Mouse (Mus musculus): ENCODE results near the gene Asb7.

Asb7 gene

DNA sequence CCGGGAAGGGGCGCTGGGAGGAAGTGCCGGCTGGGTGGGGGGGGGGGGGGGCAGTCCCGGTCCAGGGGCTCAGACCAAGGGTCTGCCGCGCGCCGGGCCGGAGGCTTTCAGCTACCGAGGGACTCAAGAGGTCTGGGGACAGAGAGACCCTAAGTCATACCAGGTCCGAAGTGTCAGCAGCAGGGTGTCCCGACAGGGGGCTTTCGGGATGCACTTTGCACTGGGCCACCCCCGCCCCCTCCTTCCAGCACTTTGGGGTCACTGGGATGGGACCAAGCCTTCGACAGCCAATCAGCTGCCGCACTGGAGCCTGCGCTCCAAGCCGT is at the start of gene Asb7:
Gene Asb7, minus strand, starts transcription at position 303 of the 326 bp plus-strand sequence.
- DNase-seq (ENCODE audit: low read depth) = no peak

DNA sequence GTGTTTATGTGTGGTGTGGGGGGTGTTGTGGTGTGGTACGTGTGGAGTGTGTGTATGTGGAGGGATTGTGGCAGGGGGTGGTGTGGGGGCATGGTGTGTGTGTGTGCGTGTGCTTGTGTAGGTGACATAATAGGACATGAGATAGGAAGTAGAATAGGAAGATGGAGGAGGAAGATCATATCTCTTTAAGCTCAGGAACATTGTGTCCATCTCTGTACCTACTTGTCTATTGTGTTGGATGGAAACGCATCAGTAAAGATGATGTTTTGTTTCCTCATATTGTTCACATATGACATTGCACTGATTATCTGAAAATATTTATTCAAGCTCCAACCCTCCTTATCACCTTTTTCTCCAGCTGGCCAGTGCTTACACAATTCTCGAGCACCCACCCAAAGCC is 48.0 kb upstream of the Asb7 start:
- DNase-seq (ENCODE audit: low read depth) = no peak

DNA sequence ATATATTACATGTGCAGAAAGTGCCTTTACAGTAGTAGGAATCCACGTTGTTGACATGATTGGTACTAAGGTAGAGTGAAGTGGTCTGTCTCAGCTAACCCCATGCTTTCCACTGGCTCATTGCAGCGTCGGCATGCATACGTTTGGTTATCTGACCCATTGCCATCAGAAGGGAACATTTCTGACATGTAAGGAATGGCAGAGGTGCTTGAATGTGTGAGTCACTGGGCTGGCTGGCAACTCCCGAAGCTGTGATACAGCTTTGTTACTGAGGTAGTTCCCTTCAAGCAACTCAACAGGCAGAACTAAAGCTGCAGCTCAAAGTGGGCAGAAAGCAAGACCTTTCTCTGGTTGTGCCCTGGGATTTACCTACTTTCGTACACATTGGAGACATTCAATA is 45.6 kb upstream of the Asb7 start:
- DNase-seq (ENCODE audit: low read depth) = no peak

DNA sequence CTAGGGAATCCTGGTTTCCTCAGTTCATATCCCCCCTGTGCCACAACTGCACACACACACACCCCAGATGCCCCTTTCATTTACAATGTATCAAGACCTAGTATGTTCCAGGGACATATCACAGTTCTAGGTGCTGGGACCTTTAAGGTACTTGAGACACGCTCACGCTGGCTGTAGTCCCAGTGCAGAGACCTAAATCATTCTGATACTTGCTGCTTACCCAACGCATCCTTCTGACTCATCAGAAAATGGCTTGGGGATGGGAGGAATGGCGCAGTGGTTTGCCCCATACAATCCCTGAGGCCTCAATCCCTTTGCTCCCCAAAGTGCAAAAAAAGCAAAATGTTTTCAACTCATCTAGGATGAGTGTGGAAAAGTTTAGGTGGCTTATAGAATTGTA is 45.1 kb upstream of the Asb7 start:
- DNase-seq (ENCODE audit: low read depth) = no peak

DNA sequence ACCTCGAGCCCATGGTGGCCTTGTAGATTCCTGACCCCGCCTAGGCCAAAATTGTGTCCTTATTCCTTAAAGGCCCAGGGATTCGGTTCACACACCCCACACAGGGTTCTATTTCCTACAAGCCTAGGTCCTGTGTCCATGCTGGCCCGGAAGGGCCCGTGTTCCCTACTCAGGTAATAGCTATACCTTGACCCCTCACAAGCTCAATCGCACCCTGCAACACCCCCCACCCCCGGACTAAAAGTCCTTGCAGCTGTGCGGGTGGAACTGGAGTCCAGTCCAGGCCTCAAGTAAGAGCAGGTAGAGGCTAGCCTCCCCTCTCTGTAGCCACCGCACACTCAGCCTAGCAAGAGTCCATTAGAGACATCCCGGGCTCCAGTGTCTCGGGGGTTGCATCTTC is 44.5 kb upstream of the Asb7 start:
- DNase-seq (ENCODE audit: low read depth) = no peak

DNA sequence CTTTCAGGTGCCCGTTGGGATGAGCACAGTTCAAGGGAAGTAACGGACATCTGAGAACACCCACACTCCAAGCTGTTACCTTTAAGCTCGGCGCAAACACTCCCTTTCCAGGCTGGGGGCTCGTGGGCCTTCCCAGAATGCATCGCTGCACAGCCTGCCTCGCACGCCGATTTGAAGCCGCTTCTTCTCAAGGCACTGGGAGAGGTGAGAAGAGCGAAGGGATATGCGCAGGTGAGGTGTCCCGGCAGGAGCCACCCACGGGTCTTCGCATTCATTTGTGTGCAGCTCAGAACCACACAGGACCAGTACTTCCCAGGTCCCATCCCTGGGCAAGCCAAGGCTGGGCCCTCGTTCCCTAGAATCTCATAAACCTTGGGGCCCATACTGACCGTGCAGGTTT is 44.0 kb upstream of the Asb7 start:
- no peak for DNase-seq (ENCODE audit: low read depth)

DNA sequence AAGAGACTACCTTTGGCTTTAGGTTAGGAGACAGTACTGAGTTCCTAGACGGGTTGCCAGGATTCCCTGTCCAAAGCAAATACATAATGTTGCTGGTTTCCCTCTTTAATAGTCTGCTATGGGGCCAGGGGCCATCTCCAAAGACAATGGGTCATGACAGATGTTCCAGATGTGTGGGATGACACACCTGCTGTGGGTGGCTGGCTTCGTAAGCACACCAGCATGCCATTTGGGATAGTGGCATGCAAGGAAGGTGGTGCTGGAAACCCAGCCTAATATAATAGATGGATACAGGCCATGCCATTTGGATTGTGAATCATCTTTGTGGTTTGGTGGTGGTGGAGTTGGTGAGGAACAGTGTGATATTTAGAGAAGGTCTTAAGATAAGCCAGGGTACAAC is 39.8 kb upstream of the Asb7 start:
- DNase-seq (ENCODE audit: low read depth) = no peak

- DNase-seq (ENCODE audit: low read depth) = no peak
These were observed 38.7 kb upstream of the Asb7 start for GRCm38 (mm10) chr7:66728072-66728471.

- no peak for DNase-seq (ENCODE audit: low read depth)
These were observed 35.6 kb upstream of the Asb7 start for GRCm38 (mm10) chr7:66724954-66725353.

- no peak for DNase-seq (ENCODE audit: low read depth)
These were observed 35.1 kb upstream of the Asb7 start for GRCm38 (mm10) chr7:66724514-66724913.

DNA sequence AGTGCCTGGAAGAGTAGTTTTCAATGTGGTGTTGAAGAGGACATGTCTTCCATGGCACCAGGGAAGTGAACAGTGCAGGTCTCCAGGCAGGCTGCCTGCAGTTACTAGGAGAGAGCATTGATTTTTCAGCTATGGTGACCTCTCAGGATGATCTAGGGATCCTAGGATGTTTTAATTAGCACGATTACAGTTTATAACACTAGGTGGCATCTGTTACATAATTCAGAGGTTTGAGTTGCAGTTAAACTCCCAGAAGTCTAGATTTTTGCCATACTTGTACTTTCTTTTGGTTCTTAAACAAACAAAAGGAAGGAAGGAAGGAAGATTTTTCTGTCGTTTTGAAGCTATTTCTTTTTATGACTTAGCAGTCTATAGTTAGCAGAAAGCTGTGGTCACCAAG is 21.8 kb upstream of the Asb7 start:
- DNase-seq (ENCODE audit: low read depth) = no peak

GRCm38 (mm10) chr7:66704631-66705030 is 15.2 kb upstream of the Asb7 start:
- DNase-seq (ENCODE audit: low read depth) = no peak

- DNase-seq (ENCODE audit: low read depth) = no peak
These were observed 13.3 kb upstream of the Asb7 start for GRCm38 (mm10) chr7:66702721-66703120.

GRCm38 (mm10) chr7:66694467-66694866 is 5.1 kb upstream of the Asb7 start:
- DNase-seq (ENCODE audit: low read depth) = no peak

- peak; percentile 97 for DNase-seq (ENCODE audit: low read depth)
These were observed 394 bp upstream of the Asb7 start, which contains the start of gene Lins1 for GRCm38 (mm10) chr7:66689620-66690360. TSS of gene Lins1 (plus strand) at chr7:66689889.

DNA sequence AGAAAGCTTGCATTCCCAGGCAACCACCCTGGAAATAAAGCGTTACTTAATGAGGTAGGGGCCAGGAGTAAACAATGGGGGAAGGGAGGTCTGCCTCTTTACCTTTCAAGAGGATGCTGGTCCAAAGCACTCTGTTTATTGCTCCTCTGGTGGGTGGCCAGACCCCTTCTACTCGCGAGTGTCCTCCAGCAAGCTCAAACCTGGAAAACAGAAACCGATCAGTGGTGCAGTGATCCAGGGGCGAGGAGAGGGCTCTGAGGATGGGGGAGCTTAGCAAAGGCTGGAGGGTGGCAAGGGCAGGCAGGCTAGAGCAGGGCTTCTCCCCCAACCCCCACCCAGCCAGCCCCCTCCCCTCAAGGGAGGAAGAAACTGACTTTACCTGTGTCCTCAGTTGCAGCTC is 675 bp downstream of the Asb7 start:
- DNase-seq (ENCODE audit: low read depth) = peak; percentile 5

DNA sequence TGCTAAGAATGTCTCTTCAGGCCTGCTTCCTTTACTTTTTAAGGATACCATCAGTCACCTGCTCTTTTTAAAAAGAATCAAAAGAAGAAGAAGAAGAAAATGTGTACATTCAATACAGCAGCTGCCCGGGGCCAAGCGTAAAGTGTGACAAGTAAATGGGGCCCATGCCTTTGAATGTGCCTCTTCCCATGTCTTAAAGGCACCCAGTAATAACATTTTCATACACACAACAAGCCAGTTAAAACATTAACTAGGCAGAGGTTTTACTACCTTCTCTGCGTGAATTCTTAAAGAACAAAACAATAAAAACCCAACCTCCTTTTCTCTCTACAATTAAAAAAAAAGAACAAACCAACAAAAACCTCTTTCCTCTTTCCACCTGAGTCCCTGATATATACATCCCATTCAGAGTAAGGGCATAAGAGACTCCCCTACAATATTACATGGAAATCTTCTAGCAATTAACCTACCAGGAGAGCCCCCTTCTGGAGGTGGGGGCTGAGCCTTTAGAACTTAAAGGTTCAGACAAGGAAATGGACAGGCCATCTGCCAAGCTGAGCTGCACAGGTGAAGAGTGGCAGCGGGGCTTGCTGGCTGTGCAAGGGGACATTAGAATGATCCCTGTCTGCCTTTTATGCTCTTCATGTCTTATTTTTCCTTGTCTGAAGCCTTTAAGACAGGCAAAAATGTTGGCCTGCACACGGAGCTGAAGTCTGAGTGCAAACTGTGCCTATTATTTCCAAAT is 7.1 kb downstream of the Asb7 start:
- DNase-seq (ENCODE audit: low read depth) = no peak

GRCm38 (mm10) chr7:66675800-66676199 is 13.6 kb downstream of the Asb7 start:
- no peak for DNase-seq (ENCODE audit: low read depth)

GRCm38 (mm10) chr7:66667064-66667463 is 22.3 kb downstream of the Asb7 start:
- DNase-seq (ENCODE audit: low read depth) = no peak

DNA sequence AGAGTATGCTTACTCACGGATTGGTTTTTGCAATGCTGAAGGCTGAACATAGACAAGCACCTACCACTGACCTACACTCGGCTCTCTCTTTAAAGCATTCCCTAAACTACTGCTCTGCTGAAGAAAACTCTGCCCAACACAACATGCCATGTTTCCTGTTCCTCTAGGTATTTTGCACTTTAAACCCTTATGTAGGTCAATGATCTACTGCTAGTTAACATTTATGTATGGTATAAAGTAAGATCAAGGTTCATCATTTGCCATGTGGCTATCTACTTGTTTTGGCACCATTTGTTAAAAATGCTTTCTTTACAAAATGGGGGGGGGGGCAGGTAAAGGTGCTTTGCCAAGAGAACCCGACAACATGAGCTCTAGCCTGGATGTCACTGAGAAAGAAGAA is 25.8 kb downstream of the Asb7 start:
- no peak for DNase-seq (ENCODE audit: low read depth)

DNA sequence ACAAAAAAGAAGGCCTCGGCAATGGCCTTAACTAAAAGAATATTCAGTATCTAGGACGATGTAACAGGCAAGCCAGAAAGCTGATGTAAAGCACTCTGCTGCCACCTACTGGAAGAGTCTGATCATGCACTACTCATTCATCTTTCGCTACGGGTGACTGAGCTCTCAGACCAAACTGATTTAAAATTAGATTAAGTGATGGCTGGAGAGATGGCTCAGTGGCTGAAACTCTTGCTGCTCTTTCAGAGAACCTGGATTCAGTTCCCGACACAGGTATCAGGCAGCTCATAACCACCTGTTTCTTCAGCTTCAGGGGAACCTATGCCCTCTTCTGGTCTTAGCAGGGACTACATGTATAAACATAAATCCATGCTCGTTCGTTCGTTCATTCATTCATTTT is 27.8 kb downstream of the Asb7 start:
- peak; percentile 54 for DNase-seq (ENCODE audit: low read depth)

- no peak for DNase-seq (ENCODE audit: low read depth)
These were observed 28.4 kb downstream of the Asb7 start for GRCm38 (mm10) chr7:66660972-66661371.

DNA sequence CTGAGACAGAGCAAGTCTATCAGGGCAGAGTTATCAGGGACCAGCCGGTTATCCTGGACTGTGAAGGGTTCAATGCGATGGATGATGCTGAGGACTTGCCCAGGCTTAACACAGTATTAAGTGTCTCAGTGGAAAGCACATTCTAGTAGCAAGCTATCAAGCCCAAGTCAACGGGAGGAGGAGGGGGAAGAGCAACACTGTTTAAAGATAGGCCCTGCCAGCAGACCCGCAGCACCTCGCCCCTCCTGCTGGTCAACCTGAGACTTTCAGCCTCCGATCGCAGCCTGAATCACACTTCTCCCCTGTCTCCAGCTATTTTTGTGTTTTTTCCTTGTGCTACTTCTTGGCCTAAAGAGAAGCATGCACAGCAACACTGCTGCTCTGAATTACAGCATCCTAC is 29.1 kb downstream of the Asb7 start:
- DNase-seq (ENCODE audit: low read depth) = no peak

- no peak for DNase-seq (ENCODE audit: low read depth)
These were observed 33.9 kb downstream of the Asb7 start for GRCm38 (mm10) chr7:66655471-66655870.

All from c-Kit-positive CD71-positive TER-119-negative erythroid progenitor cells, embryonic 14.5 days (primary cell).